Mouse (Mus musculus): ENCODE measurements around the gene Reep3. TPM values are rescaled to one million over a fixed set of nuclear protein-coding genes. Genes with fewer than 3 reads are reported as not detected.

Reep3 gene
- total and polyA plus RNA-seq, 3 experiments = 0.01 TPM; not detected in 2

- Histone ChIP-seq H3K36me3 (ENCODE audit: control insufficient read depth in 1 of 2, insufficient read depth in 2 of 2, low read length in 2 of 2) (no peaks in the 10 kb centered on the region), H3K9me3 (replicated peaks; ENCODE audit: insufficient read depth, low read length) (no peaks in the 10 kb centered on the region), H3K27ac (ENCODE audit: control insufficient read depth, low read depth, low read length) (no peak overlapping the region), H3K4me1 (ENCODE audit: control insufficient read depth in 1 of 2, insufficient read depth in 2 of 2, low read length in 2 of 2) (no peaks in the 10 kb centered on the region), H3K27me3 (ENCODE audit: control insufficient read depth in 1 of 2, insufficient read depth in 2 of 2, low read length in 2 of 2) (no peaks in the 10 kb centered on the region; a peak in 1 of 4 replicates), H3K4me3 (ENCODE audit: control insufficient read depth in 1 of 2, insufficient read depth in 1 of 2, low read depth in 2 of 2, low read length in 2 of 2) (no peak overlapping the region), H3K79me2 (ENCODE audit: control insufficient read depth, insufficient read depth, low read length, poor library complexity) (no peaks in the 10 kb centered on the region), H3K9ac (ENCODE audit: control insufficient read depth, low read depth, low read length, poor library complexity, severe bottlenecking) (no peak overlapping the region)
- DNase-seq (ENCODE audit: low read depth, low spot score) = no peak
- no peak for TF ChIP-seq KAT2A (conservative IDR thresholded peaks at IDR 0.05; ENCODE audit: low read depth, low read length)
- no peak for TF ChIP-seq ELF1 (IDR thresholded peaks at IDR 0.05; ENCODE audit: low read depth, low read length)
- TF ChIP-seq NELFE (IDR thresholded peaks at IDR 0.05; ENCODE audit: low read depth, low read length) = no peak
- no peak for TF ChIP-seq HCFC1 (IDR thresholded peaks at IDR 0.05; ENCODE audit: low read depth, low read length)
- no peak for TF ChIP-seq MAZ (IDR thresholded peaks at IDR 0.05; ENCODE audit: low read depth, low read length)
- no peak for TF ChIP-seq ZMIZ1 (IDR thresholded peaks at IDR 0.05; ENCODE audit: low read depth, low read length)
- TF ChIP-seq MYC (IDR thresholded peaks at IDR 0.05; ENCODE audit: low read depth, low read length) = no peak
- no peak for TF ChIP-seq EP300 (IDR thresholded peaks at IDR 0.05; ENCODE audit: low read depth in 1 of 2, low read length in 2 of 2)
- TF ChIP-seq RAD21 (IDR thresholded peaks at IDR 0.05; ENCODE audit: low read depth, low read length) = no peak
- TF ChIP-seq ZKSCAN1 (IDR thresholded peaks at IDR 0.05; ENCODE audit: low read depth, low read length) = no peak
These were observed 15.3 kb downstream of the Reep3 start for GRCm38 (mm10) chr10:67081206-67082007.

- H3K4me3 ChIP-seq (ENCODE audit: control insufficient read depth in 1 of 2, insufficient read depth in 1 of 2, low read depth in 2 of 2, low read length in 2 of 2) = no peak overlapping the region
- H3K9me3 ChIP-seq (replicated peaks; ENCODE audit: insufficient read depth, low read length) = no peaks in the 10 kb centered on the region
- TF ChIP-seq NELFE (IDR thresholded peaks at IDR 0.05; ENCODE audit: low read depth, low read length) (no peak), ZC3H11A (IDR thresholded peaks at IDR 0.05; ENCODE audit: low read depth, low read length) (no peak), RAD21 (IDR thresholded peaks at IDR 0.05; ENCODE audit: low read depth, low read length) (no peak), CTCF (IDR thresholded peaks at IDR 0.05 in 2 of 3, conservative IDR thresholded peaks at IDR 0.05 in 1 of 3; ENCODE audit: control insufficient read depth in 1 of 3, insufficient read depth in 1 of 3, low read depth in 2 of 3, low read length in 3 of 3, poor library complexity in 1 of 3, severe bottlenecking in 1 of 3) (no peak), TAL1 (IDR thresholded peaks at IDR 0.05; ENCODE audit: low read length) (no peak), MEF2A (IDR thresholded peaks at IDR 0.05; ENCODE audit: extremely low read depth, insufficient replicate concordance, low read depth, low read length, poor library complexity, severe bottlenecking) (no peak), SMC3 (IDR thresholded peaks at IDR 0.05; ENCODE audit: low read depth, low read length) (no peak), CHD1 (IDR thresholded peaks at IDR 0.05; ENCODE audit: low read depth, low read length) (no peak), ETS1 (IDR thresholded peaks at IDR 0.05; ENCODE audit: low read depth, low read length) (no peak), ELF1 (IDR thresholded peaks at IDR 0.05; ENCODE audit: low read depth, low read length) (no peak), NRF1 (IDR thresholded peaks at IDR 0.05; ENCODE audit: insufficient read depth, low read depth, low read length, poor library complexity, severe bottlenecking) (no peak), GABPA (IDR thresholded peaks at IDR 0.05; ENCODE audit: low read depth, low read length) (no peak), ZNF384 (IDR thresholded peaks at IDR 0.05; ENCODE audit: low read depth, low read length) (no peak), USF1 (IDR thresholded peaks at IDR 0.05; ENCODE audit: low read depth, low read length) (no peak), USF2 (IDR thresholded peaks at IDR 0.05; ENCODE audit: borderline replicate concordance in 1 of 2, insufficient read depth in 1 of 2, low read depth in 1 of 2, low read length in 2 of 2) (no peak), E2F4 (IDR thresholded peaks at IDR 0.05; ENCODE audit: borderline replicate concordance, low read depth, low read length) (no peak), CHD2 (IDR thresholded peaks at IDR 0.05; ENCODE audit: low read length) (no peak), MAFK (IDR thresholded peaks at IDR 0.05; ENCODE audit: borderline replicate concordance, low read depth, low read length) (no peak)
- DNase-seq (ENCODE audit: low read depth, low spot score) = no peak
- H3K4me1 ChIP-seq (ENCODE audit: control insufficient read depth in 1 of 2, insufficient read depth in 2 of 2, low read length in 2 of 2) = no peaks in the 10 kb centered on the region
- no peak overlapping the region for H3K9ac ChIP-seq (ENCODE audit: control insufficient read depth, low read depth, low read length, poor library complexity, severe bottlenecking)
- no peaks in the 10 kb centered on the region for H3K79me2 ChIP-seq (ENCODE audit: control insufficient read depth, insufficient read depth, low read length, poor library complexity)
- no peak overlapping the region for H3K27ac ChIP-seq (ENCODE audit: control insufficient read depth, low read depth, low read length)
- H3K27me3 ChIP-seq (ENCODE audit: control insufficient read depth in 1 of 2, insufficient read depth in 2 of 2, low read length in 2 of 2) = no peaks in the 10 kb centered on the region; a peak in 1 of 4 replicates
- H3K36me3 ChIP-seq (ENCODE audit: control insufficient read depth in 1 of 2, insufficient read depth in 2 of 2, low read length in 2 of 2) = no peaks in the 10 kb centered on the region
These were observed 17.7 kb downstream of the Reep3 start for GRCm38 (mm10) chr10:67079030-67079429.
